Mouse (Mus musculus) bone marrow, adult 2 months (tissue): ENCODE results near the gene Trappc1.

ENCODE experiments used
- CTCF ChIP-seq: fragments of 200-500 bp; IDR thresholded peaks from 2 replicates; pipeline ENCODE4 v1.5.1; 2011; ENCODE audit warnings: low read length, control low read depth; ENCODE audit not compliant: control insufficient read depth, insufficient read depth
- POLR2A ChIP-seq: fragments of 200-500 bp; IDR thresholded peaks from 2 replicates; pipeline ENCODE4 v1.6.1; 2011; ENCODE audit warnings: low read depth, mild to moderate bottlenecking, control low read depth, low read length, borderline replicate concordance; ENCODE audit not compliant: control insufficient read depth

- TF ChIP-seq POLR2A: no peak
- TF ChIP-seq CTCF: no peak
These were observed 45.6 kb downstream of the Trappc1 start, which contains the start of gene Chd3 for GRCm38 (mm10) chr11:69369215-69369989.
